ENCODE assay signal across 11 mouse cellular contexts in the genomic region with DNA sequence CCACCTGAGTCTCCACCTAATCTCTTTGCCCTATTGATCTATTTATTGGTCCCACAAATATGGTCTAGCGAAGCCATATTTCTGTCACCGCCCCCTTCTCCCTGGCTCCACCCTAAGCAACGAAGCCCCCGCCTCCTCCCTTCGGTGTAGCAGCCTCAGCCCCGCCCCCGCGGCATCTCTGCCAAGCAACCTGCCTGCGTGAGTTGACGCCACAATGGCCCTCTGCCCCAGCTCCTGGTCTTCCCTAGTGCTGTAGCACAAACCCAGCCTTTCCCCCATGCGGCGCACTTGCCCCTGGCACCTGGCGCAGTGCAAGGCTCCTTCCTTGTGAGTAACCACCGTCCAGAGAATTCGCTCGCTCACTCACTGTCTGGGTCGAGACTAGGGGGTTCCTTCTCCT. TPM values are rescaled to one million over a fixed set of nuclear protein-coding genes. Genes with fewer than 3 reads are reported as not detected.
DNase-seq lines count a peak whose midpoint lies in the region; ATAC-seq and TF ChIP-seq lines count a peak whose summit lies in the region.
"Had no signal": no experiment of that assay in that cellular context is flagged by ENCODE, and none has a peak within 500 bp of the region (broad histone marks: within the 10 kb centered on the region; RNA-seq: fewer than 3 reads in every experiment).

No protein-coding gene starts in this region.

- ATAC-seq in CD4-positive, CD25-positive, alpha-beta regulatory T cell, adult 4 months = no peak
- ATAC-seq in granulocyte monocyte progenitor cell, adult 5-6 weeks (replicated peaks; ENCODE audit: poor library complexity, severe bottlenecking) = 0 out of 2 replicates have a peak, but pooled peaks have one; percentile 7

- peak; percentile 45 for DNase-seq in CD4-positive, CD25-positive, alpha-beta regulatory T cell, adult 2 months (ENCODE audit: low read depth, low spot score)
- peak; percentile 57 to 71 for DNase-seq in lung, adult 18-20 months
- no peak for DNase-seq in lung, adult 2 months
- no peak for DNase-seq in c-Kit-positive CD71-positive TER-119-positive erythroid progenitor cells, embryonic 14.5 days (ENCODE audit: low spot score)
- DNase-seq in layer of hippocampus, postnatal 36 days = no peak

- no peaks in the 10 kb centered on the region; the same call in none of the 2 replicates for H3K4me1 ChIP-seq in lung, adult 2 months (ENCODE audit: control insufficient read depth, insufficient read depth, low read length)

- no peak for TF ChIP-seq POLR2A in lung, adult 2 months (IDR thresholded peaks at IDR 0.05; ENCODE audit: borderline replicate concordance, extremely low read depth, low read depth, low read length)
- TF ChIP-seq POLR2A in myocyte (IDR thresholded peaks at IDR 0.05; ENCODE audit: insufficient read length, low read depth) = no peak

- no peak for TF ChIP-seq CTCF in lung, adult 2 months (IDR thresholded peaks at IDR 0.05; ENCODE audit: insufficient read depth, low read length)

- H3K4me3 ChIP-seq in lung, adult 2 months (replicated peaks; ENCODE audit: extremely low read depth, low read depth, low read length) = no peak overlapping the region
- H3K4me3 ChIP-seq in myocyte = no peak overlapping the region
- H3K4me3 ChIP-seq: erythroblast, embryonic 14.5 days had no signal

- 38% methylated on average over 17 of the region's 17 CpGs for WGBS in lung, adult 2 months

- H3K79me2 ChIP-seq in myocyte (ENCODE audit: control insufficient read depth, insufficient read depth) = no peaks in the 10 kb centered on the region

- H3K36me3 ChIP-seq in myocyte (ENCODE audit: control insufficient read depth, insufficient read depth) = no peaks in the 10 kb centered on the region

- no peak overlapping the region for H3ac ChIP-seq in myocyte (ENCODE audit: control insufficient read depth, insufficient read length)

- H3K27me3 ChIP-seq in myocyte (ENCODE audit: control insufficient read depth, insufficient read depth, insufficient read length) = no peaks in the 10 kb centered on the region

- H3K4me2 ChIP-seq in myocyte (ENCODE audit: low read depth) = no peak overlapping the region

TF ChIP-seq in myocyte, 11 proteins besides CTCF, POLR2A, EP300 and RAD21:
- no peak for TF ChIP-seq CEBPB (IDR thresholded peaks at IDR 0.05; ENCODE audit: insufficient read depth, poor library complexity, severe bottlenecking)
- TF ChIP-seq POLR2AphosphoS2 (IDR thresholded peaks at IDR 0.05; ENCODE audit: insufficient read length, low read depth) = peak; percentile 60

RNA-seq across cellular contexts. Expression of a gene that starts 9.1 kb away (rescaled TPM):
- 10 to 100 TPM in 1 of 2 experiments, 1 to 10 TPM in 1; 9.6 to 10.3 TPM for polyA plus RNA-seq in CD4-positive, CD25-positive, alpha-beta regulatory T cell, adult 4 months (2017; shearing (Covaris generic))
- 19.7 and 25.5 TPM in 2 replicates for polyA plus RNA-seq in lung, adult 2 months (2012; rRNA removed)
- total RNA-seq in granulocyte monocyte progenitor cell, adult 5-6 weeks (2014; fragmentation: Nextera tagmentation) = 9.3 and 14.0 TPM in 2 replicates
- total RNA-seq in granulocyte monocyte progenitor cell, adult 5-6 weeks (2017) = 234 and 237 TPM in 2 replicates
- 24.4 TPM for polyA plus RNA-seq in myocyte (2012; fragmentation: generic; extraction: Trizol)
- 10 to 100 TPM; 73.2 to 83.2 TPM for total RNA-seq in layer of hippocampus, postnatal 36 days (2021)

RNA-seq across cellular contexts. Expression of a gene that starts 9.1 kb away (rescaled TPM):
- under 1 TPM; 0.28 to 0.46 TPM for polyA plus RNA-seq in CD4-positive, CD25-positive, alpha-beta regulatory T cell, adult 4 months (2017; shearing (Covaris generic))
- 0.97 and 1.1 TPM in 2 replicates for polyA plus RNA-seq in lung, adult 2 months (2012; rRNA removed)
- not detected in 2 replicates for total RNA-seq in granulocyte monocyte progenitor cell, adult 5-6 weeks (2014; fragmentation: Nextera tagmentation)
- 0.13 TPM in 1 of 2 replicates, not detected in the other for total RNA-seq in granulocyte monocyte progenitor cell, adult 5-6 weeks (2017)
- 0.64 TPM for polyA plus RNA-seq in myocyte (2012; fragmentation: generic; extraction: Trizol)
- 1 to 10 TPM; 5.6 to 6.2 TPM for total RNA-seq in layer of hippocampus, postnatal 36 days (2021)
- total RNA-seq: hematopoietic stem cell, adult 5-6 weeks had no signal

RNA-seq across cellular contexts. Expression of a gene that starts 14.3 kb away (rescaled TPM):
- 10 to 100 TPM; 23.7 to 27.1 TPM for polyA plus RNA-seq in CD4-positive, CD25-positive, alpha-beta regulatory T cell, adult 4 months (2017; shearing (Covaris generic))
- polyA plus RNA-seq in lung, adult 2 months (2012; rRNA removed) = 31.4 and 38.3 TPM in 2 replicates
- total RNA-seq in granulocyte monocyte progenitor cell, adult 5-6 weeks (2014; fragmentation: Nextera tagmentation) = 29.0 and 32.3 TPM in 2 replicates
- 29.1 and 30.5 TPM in 2 replicates for total RNA-seq in granulocyte monocyte progenitor cell, adult 5-6 weeks (2017)
- polyA plus RNA-seq in myocyte (2012; fragmentation: generic; extraction: Trizol) = 19.3 TPM
- 10 to 100 TPM; 28.8 to 29.3 TPM for total RNA-seq in layer of hippocampus, postnatal 36 days (2021)

RNA-seq across cellular contexts. Expression of a gene that starts 14.8 kb away (rescaled TPM):
- 1 to 10 TPM; 4.9 to 6.6 TPM for polyA plus RNA-seq in CD4-positive, CD25-positive, alpha-beta regulatory T cell, adult 4 months (2017; shearing (Covaris generic))
- 0.62 and 2.4 TPM in 2 replicates for polyA plus RNA-seq in lung, adult 2 months (2012; rRNA removed)
- total RNA-seq in granulocyte monocyte progenitor cell, adult 5-6 weeks (2014; fragmentation: Nextera tagmentation) = not detected in 2 replicates
- 1.5 and 2.3 TPM in 2 replicates for total RNA-seq in granulocyte monocyte progenitor cell, adult 5-6 weeks (2017)
- polyA plus RNA-seq in myocyte (2012; fragmentation: generic; extraction: Trizol) = 0.88 TPM
- total RNA-seq in layer of hippocampus, postnatal 36 days (2021) = 10 to 100 TPM; 88.8 to 93.5 TPM
- polyA plus RNA-seq: liver, adult 2 months had no signal

RNA-seq across cellular contexts. Expression of a gene that starts 24.8 kb away (rescaled TPM):
- 10 to 100 TPM in 1 of 2 experiments, 1 to 10 TPM in 1; 10.0 to 18.7 TPM for polyA plus RNA-seq in CD4-positive, CD25-positive, alpha-beta regulatory T cell, adult 4 months (2017; shearing (Covaris generic))
- 190 and 269 TPM in 2 replicates for polyA plus RNA-seq in lung, adult 2 months (2012; rRNA removed)
- 78.6 and 79.3 TPM in 2 replicates for total RNA-seq in granulocyte monocyte progenitor cell, adult 5-6 weeks (2014; fragmentation: Nextera tagmentation)
- total RNA-seq in granulocyte monocyte progenitor cell, adult 5-6 weeks (2017) = 60.0 and 82.2 TPM in 2 replicates
- 197 TPM for polyA plus RNA-seq in myocyte (2012; fragmentation: generic; extraction: Trizol)
- 100 to 1,000 TPM; 478 to 523 TPM for total RNA-seq in layer of hippocampus, postnatal 36 days (2021)

Comparison
In these comparisons a context has a peak if more than half of its experiments do, and no peak if none do; other contexts are left out.
1. DNase-seq: peak in CD4-positive, CD25-positive, alpha-beta regulatory T cell, adult 2 months (single experiment) and lung, adult 18-20 months (2 of 2); none in lung, adult 2 months (single experiment), c-Kit-positive CD71-positive TER-119-positive erythroid progenitor cells, embryonic 14.5 days (single experiment) and layer of hippocampus, postnatal 36 days (0 of 2).